Mouse (Mus musculus): ENCODE data around the gene Cfap54. TPM values are rescaled to one million over a fixed set of nuclear protein-coding genes. Genes with fewer than 3 reads are reported as not detected.

Cfap54 gene
- total RNA-seq, 2 experiments from 2014 or later, result 0.54 to 1.1 TPM

- no peak for DNase-seq
Observed at GRCm38 (mm10) chr10:93053315-93053714, 28.1 kb downstream of the Cfap54 start.

GRCm38 (mm10) chr10:93051016-93051726, 30.2 kb downstream of the Cfap54 start:
- DNase-seq, result peak; percentile 75

- no peak for DNase-seq
Observed at GRCm38 (mm10) chr10:93050571-93050970, 30.8 kb downstream of the Cfap54 start.

GRCm38 (mm10) chr10:93043195-93043594, 38.2 kb downstream of the Cfap54 start:
- DNase-seq, result no peak

- DNase-seq, result no peak
Observed at GRCm38 (mm10) chr10:93041850-93042249, 39.6 kb downstream of the Cfap54 start.

GRCm38 (mm10) chr10:93041392-93041791, 40.0 kb downstream of the Cfap54 start:
- DNase-seq, result no peak

GRCm38 (mm10) chr10:93036532-93036931, 44.9 kb downstream of the Cfap54 start:
- no peak for DNase-seq

- DNase-seq, result no peak
Observed at GRCm38 (mm10) chr10:93035489-93035888, 45.9 kb downstream of the Cfap54 start.

GRCm38 (mm10) chr10:93023295-93023694, 58.1 kb downstream of the Cfap54 start:
- no peak for DNase-seq

GRCm38 (mm10) chr10:93014059-93014795, 67.2 kb downstream of the Cfap54 start:
- DNase-seq, result peak; percentile 33

- no peak for DNase-seq
Observed at GRCm38 (mm10) chr10:93011085-93011484, 70.3 kb downstream of the Cfap54 start.

- DNase-seq, result no peak
Observed at GRCm38 (mm10) chr10:93006970-93007369, 74.4 kb downstream of the Cfap54 start.

GRCm38 (mm10) chr10:93006405-93006804, 75.0 kb downstream of the Cfap54 start:
- no peak for DNase-seq

GRCm38 (mm10) chr10:92998536-92998935, 82.9 kb downstream of the Cfap54 start:
- no peak for DNase-seq

- no peak for DNase-seq
Observed at GRCm38 (mm10) chr10:92995186-92995585, 86.2 kb downstream of the Cfap54 start.

GRCm38 (mm10) chr10:92994340-92994739, 87.1 kb downstream of the Cfap54 start:
- no peak for DNase-seq

- DNase-seq, result no peak
Observed at GRCm38 (mm10) chr10:92992526-92992925, 88.9 kb downstream of the Cfap54 start.

- DNase-seq, result no peak
Observed at GRCm38 (mm10) chr10:92990576-92990975, 90.8 kb downstream of the Cfap54 start.

- no peak for DNase-seq
Observed at GRCm38 (mm10) chr10:92965134-92965533, 116.3 kb downstream of the Cfap54 start.

- no peak for DNase-seq
Observed at GRCm38 (mm10) chr10:92950044-92950443, 131.4 kb downstream of the Cfap54 start.

GRCm38 (mm10) chr10:92942848-92943645, 138.4 kb downstream of the Cfap54 start:
- no peak for DNase-seq

GRCm38 (mm10) chr10:92941616-92942015, 139.8 kb downstream of the Cfap54 start:
- no peak for DNase-seq

- no peak for DNase-seq
Observed at GRCm38 (mm10) chr10:92937741-92938285, 143.6 kb downstream of the Cfap54 start.

All from gastrocnemius, postnatal 10 days (tissue).